Mouse (Mus musculus) WW6 (cell line): ENCODE measurements around the gene Mapk13.

Experiments used
- DNase-seq: peaks from one replicate; pipeline ENCODE4 v3.0.0-alpha.2; 2013; ENCODE audit warnings: low read depth, low spot score

Gene Mapk13

GRCm38 (mm10) chr17:28775161-28775560, 6.1 kb downstream of the Mapk13 start:
- DNase-seq = no peak

DNA sequence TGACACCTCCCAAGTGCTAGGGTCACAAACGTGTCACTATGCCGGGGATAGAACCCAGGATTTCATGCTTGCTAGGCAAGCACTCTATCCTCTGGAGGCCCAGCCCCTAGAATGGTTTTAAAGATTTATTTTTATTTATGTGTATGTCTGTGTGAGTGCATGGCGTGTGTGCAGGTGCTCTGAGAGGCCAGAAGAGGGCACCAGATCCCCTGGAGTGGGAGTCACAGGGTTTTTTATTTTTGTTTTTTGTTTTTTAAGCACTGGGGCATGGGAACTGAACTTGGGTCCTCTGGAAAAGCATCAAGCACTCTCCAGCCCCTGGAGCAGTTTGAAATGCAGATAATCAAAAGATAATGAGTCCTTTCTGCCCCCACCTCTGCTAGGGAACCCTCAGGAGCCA, 7.7 kb downstream of the Mapk13 start:
- DNase-seq = no peak

GRCm38 (mm10) chr17:28777231-28778005, 8.3 kb downstream of the Mapk13 start:
- no peak for DNase-seq

DNA sequence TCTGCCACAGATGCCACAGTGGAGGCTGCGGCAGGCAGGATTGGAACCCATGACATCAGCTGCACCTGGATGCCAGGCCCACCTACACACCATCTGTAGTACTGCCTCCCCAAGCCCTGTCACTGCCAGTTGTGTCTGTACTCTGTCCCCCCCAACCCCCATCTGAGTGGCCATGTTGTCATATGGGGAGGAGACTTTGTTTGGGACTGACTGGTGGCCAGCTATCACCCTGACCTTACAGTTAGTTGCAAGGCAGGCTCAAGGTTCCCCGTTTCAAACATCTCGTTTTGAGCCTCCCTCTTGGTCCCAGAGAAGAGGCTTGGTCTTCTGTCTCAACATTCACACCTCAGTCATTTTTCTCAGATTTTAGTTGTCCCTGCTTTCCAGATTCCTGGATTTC, 10.6 kb downstream of the Mapk13 start:
- DNase-seq = no peak

GRCm38 (mm10) chr17:28780836-28781235, 11.7 kb downstream of the Mapk13 start:
- no peak for DNase-seq

GRCm38 (mm10) chr17:28781290-28782045, 12.4 kb downstream of the Mapk13 start:
- no peak for DNase-seq

- peak; percentile 70 for DNase-seq
Measured at GRCm38 (mm10) chr17:28785036-28785435, 15.9 kb downstream of the Mapk13 start.

- DNase-seq = no peak
Measured at GRCm38 (mm10) chr17:28787507-28787906, 18.4 kb downstream of the Mapk13 start.

GRCm38 (mm10) chr17:28797031-28797430, 27.9 kb downstream of the Mapk13 start:
- DNase-seq = no peak

- DNase-seq = no peak
Measured at GRCm38 (mm10) chr17:28799291-28800160, 30.4 kb downstream of the Mapk13 start.

DNA sequence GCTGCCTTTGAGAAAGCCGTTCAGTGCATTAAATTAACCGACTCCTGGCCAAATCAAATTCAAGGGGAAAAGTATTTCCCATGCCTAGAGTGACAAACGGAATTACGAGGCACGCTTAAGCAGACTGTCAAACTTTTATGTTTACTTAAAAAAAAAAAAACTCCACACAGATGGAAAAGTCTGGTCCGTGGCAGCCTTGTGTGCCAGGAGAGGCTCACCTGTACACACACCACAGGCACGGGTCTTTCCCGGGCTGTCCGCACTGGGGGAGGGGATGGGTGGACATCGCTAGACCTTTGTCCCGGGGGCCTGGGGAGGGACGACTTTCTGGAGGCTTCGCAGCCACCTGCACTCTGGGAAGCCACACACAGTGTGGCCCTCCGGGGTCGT, 31.2 kb downstream of the Mapk13 start:
- DNase-seq = no peak

- no peak for DNase-seq
Measured at GRCm38 (mm10) chr17:28800671-28801412, 31.7 kb downstream of the Mapk13 start, which contains the start of gene Brpf3. Brpf3 (plus strand) TSS chr17:28801090.

DNA sequence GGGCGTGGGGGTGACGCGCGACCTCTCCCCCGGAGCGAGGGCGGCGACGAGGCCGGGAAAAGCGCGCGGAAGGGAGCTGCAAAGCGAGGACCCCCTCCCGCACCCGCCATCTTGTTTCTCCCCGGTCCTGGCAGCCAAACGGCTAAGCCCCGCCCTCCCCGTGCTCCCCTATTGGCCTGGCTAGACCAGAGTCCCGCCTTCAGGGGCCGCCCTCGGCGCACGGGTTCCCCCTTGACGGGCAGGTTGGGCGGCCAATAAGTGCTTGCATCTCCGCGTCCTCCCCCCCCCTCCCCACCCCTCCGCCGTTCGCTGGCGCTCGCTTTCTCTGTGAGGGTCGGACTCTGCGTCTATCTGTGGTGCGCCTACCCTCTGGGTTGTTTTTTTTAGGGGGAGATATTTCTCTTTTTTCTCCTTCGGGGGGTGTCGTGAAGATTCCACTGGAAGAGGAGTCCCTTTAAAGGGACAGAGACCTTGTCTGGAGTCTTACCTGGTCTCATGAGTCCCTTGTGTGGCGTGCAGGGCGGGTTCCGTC, 32.4 kb downstream of the Mapk13 start:
- peak; percentile 96 for DNase-seq

GRCm38 (mm10) chr17:28802006-28802481, 32.9 kb downstream of the Mapk13 start:
- DNase-seq = no peak

- no peak for DNase-seq
Measured at GRCm38 (mm10) chr17:28803316-28803715, 34.2 kb downstream of the Mapk13 start.

DNA sequence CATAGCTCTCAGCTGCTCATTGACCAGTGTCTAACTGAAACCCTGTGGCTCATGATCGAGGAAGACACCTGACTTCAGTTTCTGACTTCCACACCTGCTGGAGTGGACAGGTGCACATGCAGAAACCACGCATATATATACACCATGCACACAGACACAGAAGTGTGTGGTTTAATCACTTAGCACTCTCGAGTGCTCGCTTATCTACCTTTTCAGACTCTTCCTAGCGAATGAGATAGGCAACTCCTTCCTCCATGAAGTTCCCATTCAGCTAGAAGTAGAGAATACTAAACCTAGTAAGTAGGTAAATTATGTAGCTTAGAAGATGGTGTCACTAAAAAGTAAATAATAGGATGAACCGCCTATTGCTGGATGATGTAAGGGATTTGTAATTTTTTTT, 35.9 kb downstream of the Mapk13 start:
- no peak for DNase-seq

DNA sequence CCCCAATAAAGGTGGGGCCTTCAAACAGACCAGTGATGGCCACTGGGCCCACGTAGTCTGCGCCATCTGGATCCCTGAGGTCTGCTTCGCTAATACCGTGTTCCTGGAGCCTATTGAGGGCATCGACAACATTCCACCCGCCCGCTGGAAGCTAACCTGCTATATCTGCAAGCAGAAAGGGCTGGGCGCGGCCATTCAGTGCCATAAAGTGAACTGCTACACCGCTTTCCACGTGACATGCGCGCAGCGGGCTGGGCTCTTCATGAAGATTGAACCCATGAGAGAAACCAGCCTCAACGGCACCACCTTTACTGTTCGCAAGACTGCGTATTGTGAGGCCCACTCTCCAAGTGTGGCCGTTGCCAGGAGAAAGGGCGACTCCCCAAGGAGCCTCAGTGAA, 37.7 kb downstream of the Mapk13 start:
- no peak for DNase-seq

- DNase-seq = no peak
Measured at GRCm38 (mm10) chr17:28808714-28809113, 39.6 kb downstream of the Mapk13 start.

DNA sequence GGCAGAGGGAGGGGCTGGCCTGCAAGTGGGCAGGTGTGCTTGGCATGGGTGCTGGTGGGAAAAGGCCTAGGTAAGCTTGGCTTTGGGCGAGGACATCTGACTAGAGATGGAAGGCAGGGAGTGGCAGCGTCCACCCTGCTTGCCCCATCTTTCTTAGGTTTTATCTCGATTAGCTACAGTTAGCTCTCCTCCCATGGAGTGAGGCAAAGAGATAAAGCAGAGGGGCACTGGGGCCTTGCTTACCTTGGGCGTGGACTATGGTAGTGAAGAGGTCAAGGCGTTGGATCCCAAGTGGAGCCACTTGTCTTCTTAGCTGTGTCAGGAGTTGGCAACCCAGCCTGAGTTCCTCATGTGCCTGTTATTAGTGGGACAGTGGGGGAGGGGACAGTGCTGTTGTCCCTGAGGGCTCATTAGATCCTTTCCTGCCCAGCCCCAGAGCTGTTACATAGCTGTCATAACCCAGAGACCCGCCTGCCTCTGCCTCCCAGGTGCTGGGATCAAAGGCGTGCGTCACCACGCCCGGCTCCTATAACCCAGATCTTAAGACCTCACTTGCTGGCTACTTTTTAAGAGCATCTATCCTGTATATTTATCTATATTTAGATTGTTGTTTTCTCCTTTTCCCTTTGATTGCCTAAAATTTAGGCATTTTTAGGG, 40.2 kb downstream of the Mapk13 start:
- no peak for DNase-seq

GRCm38 (mm10) chr17:28812345-28812744, 43.2 kb downstream of the Mapk13 start:
- DNase-seq = no peak
